Mouse (Mus musculus) retina, postnatal 1 day (tissue): ENCODE measurements at regions not wholly inside any gene's neighbourhood (a gene's known extent, or its start where the extent isn't known, plus 50 kb on each side); places are given as distances from the start of the nearest gene placed in this dataset.
A peak's percentile ranks its signal among the peaks of the same experiment; 100 is the strongest.

Experiments used
- DNase-seq: peaks from one replicate; pipeline ENCODE4 v3.0.0-alpha.2; 2012

DNA sequence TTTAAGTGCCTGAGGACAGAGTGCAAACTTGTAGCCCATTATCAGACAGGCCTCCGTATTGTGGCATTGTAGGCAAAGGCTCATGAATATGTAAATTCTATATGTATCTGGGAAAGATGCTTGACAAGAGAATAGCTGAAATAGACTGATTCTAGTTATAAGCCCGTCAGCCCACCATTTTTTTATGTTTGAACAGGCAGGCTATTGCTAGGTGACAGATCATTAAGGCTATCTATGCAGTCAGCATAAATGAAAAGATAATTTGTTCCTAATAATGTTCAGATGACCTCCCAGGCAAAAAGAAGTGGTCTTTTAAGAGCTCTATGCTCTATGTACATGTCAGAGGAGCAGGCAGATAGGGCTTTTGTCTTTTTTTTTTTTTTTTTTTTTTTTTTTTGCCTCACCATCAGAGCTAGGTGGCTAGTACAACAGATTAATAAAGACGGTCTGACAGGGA, 241.6 kb downstream of the Gm11487 start:
- peak; percentile 40 for DNase-seq
